Mouse (Mus musculus): ENCODE measurements around the gene Nap1l5.

GRCm38 (mm10) chr6:58856494-58856893, 50.4 kb downstream of the Nap1l5 start:
- no peak for TF ChIP-seq CTCF (IDR thresholded peaks at IDR 0.05; ENCODE audit: low read depth)
- TF ChIP-seq EP300 (IDR thresholded peaks at IDR 0.05; ENCODE audit: low read depth), result no peak
